Mouse (Mus musculus) ES-E14 (cell line): ENCODE measurements around the gene Bsn.

Experiments
- CHD2 ChIP-seq: IDR thresholded peaks from 2 replicates; pipeline ENCODE4 v1.6.1; 2014; ENCODE audit warnings: mild to moderate bottlenecking, low read depth, low read length, inconsistent platforms
- HCFC1 ChIP-seq: IDR thresholded peaks from 2 replicates; pipeline ENCODE4 v1.6.1; 2012; ENCODE audit warnings: low read length, inconsistent platforms, borderline replicate concordance; ENCODE audit not compliant: insufficient read depth
- MAFK ChIP-seq: IDR thresholded peaks from 2 replicates; pipeline ENCODE4 v1.6.1; 2014; ENCODE audit warnings: mild to moderate bottlenecking, low read depth, low read length, inconsistent platforms; ENCODE audit not compliant: insufficient read depth
- ZC3H11A ChIP-seq: IDR thresholded peaks from 2 replicates; pipeline ENCODE4 v1.6.1; 2012; ENCODE audit warnings: low read depth, mild to moderate bottlenecking, inconsistent platforms, low read length, borderline replicate concordance
- ZNF384 ChIP-seq: IDR thresholded peaks from 2 replicates; pipeline ENCODE4 v1.6.1; 2012; ENCODE audit warnings: low read depth, low read length, inconsistent platforms

GRCm38 (mm10) chr9:108083561-108083960, 106.6 kb downstream of the Bsn start:
- no peak for TF ChIP-seq HCFC1
- TF ChIP-seq CHD2 = no peak
- no peak for TF ChIP-seq ZNF384
- no peak for TF ChIP-seq ZC3H11A
- no peak for TF ChIP-seq MAFK
